Mouse (Mus musculus): Measurements from ENCODE around the gene Col19a1. TPM values are rescaled to one million over a fixed set of nuclear protein-coding genes. Genes with fewer than 3 reads are reported as not detected.

Gene Col19a1
- total and polyA plus RNA-seq, 2 experiments = not detected

DNA sequence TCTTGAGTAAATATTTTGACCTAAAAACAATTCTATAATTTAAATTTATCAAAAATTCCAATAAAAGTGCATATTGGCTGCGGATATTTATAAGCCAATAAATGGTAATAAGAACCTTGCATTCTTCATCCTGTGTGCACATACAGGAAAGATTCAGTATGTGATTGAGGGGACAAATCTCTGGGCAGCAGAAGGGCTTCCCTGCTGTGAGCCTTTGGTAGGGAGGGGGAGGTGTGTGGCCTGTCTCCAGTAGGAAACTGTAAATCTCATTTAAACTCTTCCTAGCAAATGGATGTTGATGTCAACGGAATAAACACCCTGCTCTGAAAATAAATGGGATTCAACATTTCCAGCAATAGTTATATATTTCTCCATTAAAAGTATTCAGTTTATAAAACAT is 23.2 kb downstream of the Col19a1 start:
- 51% methylated on average over 2 of the region's 2 CpGs for WGBS
- Histone ChIP-seq H3K27ac (replicated peaks; ENCODE audit: insufficient read depth, low read depth, low read length) (no peak overlapping the region), H3K9ac (ENCODE audit: low read depth, low read length) (no peak overlapping the region), H3K27me3 (ENCODE audit: control insufficient read depth, insufficient read depth, low read length) (no peaks in the 10 kb centered on the region), H3K79me2 (ENCODE audit: control insufficient read depth, insufficient read depth, low read length) (no peaks in the 10 kb centered on the region), H3K4me1 (ENCODE audit: control insufficient read depth, insufficient read depth, low read length) (no peaks in the 10 kb centered on the region), H3K36me3 (ENCODE audit: control insufficient read depth, insufficient read depth, low read length) (no peaks in the 10 kb centered on the region), H3K4me3 (ENCODE audit: insufficient read depth, low read depth, low read length) (no peak overlapping the region)
- no peak for DNase-seq (ENCODE audit: extremely low read depth, low read depth, low spot score)
- TF ChIP-seq CTCF (IDR thresholded peaks at IDR 0.05; ENCODE audit: low read depth, low read length) = no peak
- no peak for TF ChIP-seq POLR2A (IDR thresholded peaks at IDR 0.05; ENCODE audit: extremely low read depth, insufficient read depth, low read length)

- no peaks in the 10 kb centered on the region for H3K79me2 ChIP-seq (ENCODE audit: control insufficient read depth, insufficient read depth, low read length)
- H3K4me3 ChIP-seq (ENCODE audit: insufficient read depth, low read depth, low read length) = no peak overlapping the region
- WGBS = 64% methylated on average over 10 of the region's 10 CpGs
- no peak for TF ChIP-seq POLR2A (IDR thresholded peaks at IDR 0.05; ENCODE audit: extremely low read depth, insufficient read depth, low read length)
- TF ChIP-seq CTCF (IDR thresholded peaks at IDR 0.05; ENCODE audit: low read depth, low read length) = no peak
- DNase-seq (ENCODE audit: extremely low read depth, low read depth, low spot score) = no peak
- no peaks in the 10 kb centered on the region for H3K27me3 ChIP-seq (ENCODE audit: control insufficient read depth, insufficient read depth, low read length)
- no peak overlapping the region for H3K27ac ChIP-seq (replicated peaks; ENCODE audit: insufficient read depth, low read depth, low read length)
- H3K36me3 ChIP-seq (ENCODE audit: control insufficient read depth, insufficient read depth, low read length) = no peaks in the 10 kb centered on the region
- H3K9ac ChIP-seq (ENCODE audit: low read depth, low read length) = no peak overlapping the region
- H3K4me1 ChIP-seq (ENCODE audit: control insufficient read depth, insufficient read depth, low read length) = no peaks in the 10 kb centered on the region
Measured at GRCm38 (mm10) chr1:24558005-24558404, 29.3 kb downstream of the Col19a1 start.

GRCm38 (mm10) chr1:24553462-24553861 is 33.8 kb downstream of the Col19a1 start:
- Histone ChIP-seq H3K4me3 (ENCODE audit: insufficient read depth, low read depth, low read length) (no peak overlapping the region), H3K4me1 (ENCODE audit: control insufficient read depth, insufficient read depth, low read length) (no peaks in the 10 kb centered on the region), H3K27ac (replicated peaks; ENCODE audit: insufficient read depth, low read depth, low read length) (no peak overlapping the region), H3K27me3 (ENCODE audit: control insufficient read depth, insufficient read depth, low read length) (no peaks in the 10 kb centered on the region), H3K79me2 (ENCODE audit: control insufficient read depth, insufficient read depth, low read length) (no peaks in the 10 kb centered on the region), H3K36me3 (ENCODE audit: control insufficient read depth, insufficient read depth, low read length) (no peaks in the 10 kb centered on the region), H3K9ac (ENCODE audit: low read depth, low read length) (no peak overlapping the region)
- no peak for DNase-seq (ENCODE audit: extremely low read depth, low read depth, low spot score)
- TF ChIP-seq CTCF (IDR thresholded peaks at IDR 0.05; ENCODE audit: low read depth, low read length) = no peak
- TF ChIP-seq POLR2A (IDR thresholded peaks at IDR 0.05; ENCODE audit: extremely low read depth, insufficient read depth, low read length) = no peak
- 61% methylated on average over 4 of the region's 4 CpGs for WGBS

DNA sequence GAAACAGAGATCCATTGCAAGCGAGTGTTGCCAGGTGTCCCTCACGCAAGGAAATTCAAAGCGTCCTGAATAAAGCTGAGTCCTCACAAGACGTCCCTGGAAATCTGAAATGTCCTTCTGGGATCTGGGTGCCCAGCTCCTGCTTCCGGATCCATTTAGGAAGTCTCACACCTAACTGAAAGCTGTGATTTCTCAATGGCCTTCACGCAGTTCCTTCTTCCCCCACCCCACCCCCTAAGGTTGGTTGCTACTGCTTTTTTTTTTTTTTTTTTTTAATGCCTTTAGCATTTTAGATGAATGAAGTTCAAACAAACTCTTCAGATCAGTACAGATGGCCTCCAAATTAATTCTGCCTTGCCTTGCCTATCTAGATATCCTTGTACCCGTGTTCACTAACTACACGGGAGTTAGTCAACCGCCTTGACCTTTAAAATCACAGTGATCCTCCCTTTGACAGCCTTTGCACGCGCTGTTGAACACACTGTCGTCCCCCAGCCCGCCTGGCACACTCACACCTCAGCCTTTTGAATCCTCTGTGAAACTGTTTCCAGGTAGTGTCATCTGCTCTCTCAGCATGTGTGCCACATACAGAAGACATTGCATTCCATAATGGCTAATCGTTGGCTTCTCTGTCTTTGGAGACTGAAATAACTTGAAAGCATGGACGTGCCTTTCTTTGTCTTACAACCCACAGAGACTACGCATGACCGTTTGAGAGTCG is 36.6 kb downstream of the Col19a1 start:
- Histone ChIP-seq H3K79me2 (ENCODE audit: control insufficient read depth, insufficient read depth, low read length) (no peaks in the 10 kb centered on the region), H3K36me3 (ENCODE audit: control insufficient read depth, insufficient read depth, low read length) (no peaks in the 10 kb centered on the region), H3K9ac (ENCODE audit: low read depth, low read length) (no peak overlapping the region), H3K27me3 (ENCODE audit: control insufficient read depth, insufficient read depth, low read length) (no peaks in the 10 kb centered on the region), H3K4me1 (ENCODE audit: control insufficient read depth, insufficient read depth, low read length) (no peaks in the 10 kb centered on the region), H3K4me3 (ENCODE audit: insufficient read depth, low read depth, low read length) (no peak overlapping the region), H3K27ac (replicated peaks; ENCODE audit: insufficient read depth, low read depth, low read length) (no peak overlapping the region)
- TF ChIP-seq CTCF (IDR thresholded peaks at IDR 0.05; ENCODE audit: low read depth, low read length) (no peak), POLR2A (IDR thresholded peaks at IDR 0.05; ENCODE audit: extremely low read depth, insufficient read depth, low read length) (no peak)
- no peak for DNase-seq (ENCODE audit: extremely low read depth, low read depth, low spot score)
- WGBS = 66% methylated on average over 18 of the region's 18 CpGs

DNA sequence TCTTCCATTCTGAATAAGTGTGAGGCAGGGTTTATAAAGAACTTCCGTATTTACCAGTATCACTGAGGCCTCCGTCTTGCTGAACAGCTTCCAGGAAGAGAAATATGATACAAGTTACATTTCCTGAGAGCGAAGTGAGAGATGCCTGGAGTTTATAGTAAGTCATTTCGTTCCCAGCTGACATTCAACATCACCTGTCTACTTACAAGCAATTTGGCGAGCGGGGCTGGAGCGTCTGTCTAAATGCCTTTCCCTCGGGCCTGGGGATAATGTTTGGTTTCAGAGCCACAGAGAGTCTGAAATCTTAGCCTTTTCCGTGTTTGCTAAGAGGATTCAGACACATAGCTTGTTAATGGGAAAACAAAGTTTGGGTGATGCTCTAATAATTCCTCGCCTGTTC is 37.2 kb downstream of the Col19a1 start:
- H3K27me3 ChIP-seq (ENCODE audit: control insufficient read depth, insufficient read depth, low read length) = no peaks in the 10 kb centered on the region
- no peaks in the 10 kb centered on the region for H3K79me2 ChIP-seq (ENCODE audit: control insufficient read depth, insufficient read depth, low read length)
- DNase-seq (ENCODE audit: extremely low read depth, low read depth, low spot score) = no peak
- no peak overlapping the region for H3K9ac ChIP-seq (ENCODE audit: low read depth, low read length)
- no peak overlapping the region for H3K27ac ChIP-seq (replicated peaks; ENCODE audit: insufficient read depth, low read depth, low read length)
- WGBS = 51% methylated on average over 10 of the region's 10 CpGs
- no peak overlapping the region for H3K4me3 ChIP-seq (ENCODE audit: insufficient read depth, low read depth, low read length)
- H3K4me1 ChIP-seq (ENCODE audit: control insufficient read depth, insufficient read depth, low read length) = no peaks in the 10 kb centered on the region
- H3K36me3 ChIP-seq (ENCODE audit: control insufficient read depth, insufficient read depth, low read length) = no peaks in the 10 kb centered on the region
- TF ChIP-seq CTCF (IDR thresholded peaks at IDR 0.05; ENCODE audit: low read depth, low read length) (no peak), POLR2A (IDR thresholded peaks at IDR 0.05; ENCODE audit: extremely low read depth, insufficient read depth, low read length) (no peak)

DNA sequence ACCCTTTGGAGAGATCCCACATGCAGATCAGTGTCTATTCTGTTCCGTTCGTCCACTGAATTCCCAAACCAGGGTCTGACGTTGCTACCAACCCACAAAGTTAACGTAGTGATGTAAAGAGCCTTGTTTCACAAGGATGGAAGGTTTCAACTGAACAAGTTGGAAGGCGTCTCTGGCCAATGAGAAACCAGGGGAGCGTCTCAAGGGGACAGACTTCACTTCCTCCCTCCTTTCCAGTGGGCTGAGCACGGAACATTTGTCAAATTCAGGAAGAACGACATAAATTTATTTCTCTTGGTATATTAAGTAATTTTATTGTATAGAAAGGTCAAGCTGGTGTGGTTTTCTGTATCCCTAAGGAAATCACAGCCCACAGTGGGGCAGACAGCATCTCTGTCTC is 38.2 kb downstream of the Col19a1 start:
- Histone ChIP-seq H3K36me3 (ENCODE audit: control insufficient read depth, insufficient read depth, low read length) (no peaks in the 10 kb centered on the region), H3K79me2 (ENCODE audit: control insufficient read depth, insufficient read depth, low read length) (no peaks in the 10 kb centered on the region), H3K4me3 (ENCODE audit: insufficient read depth, low read depth, low read length) (no peak overlapping the region), H3K9ac (ENCODE audit: low read depth, low read length) (no peak overlapping the region), H3K27ac (replicated peaks; ENCODE audit: insufficient read depth, low read depth, low read length) (no peak overlapping the region), H3K4me1 (ENCODE audit: control insufficient read depth, insufficient read depth, low read length) (no peaks in the 10 kb centered on the region), H3K27me3 (ENCODE audit: control insufficient read depth, insufficient read depth, low read length) (no peaks in the 10 kb centered on the region)
- no peak for DNase-seq (ENCODE audit: extremely low read depth, low read depth, low spot score)
- no peak for TF ChIP-seq POLR2A (IDR thresholded peaks at IDR 0.05; ENCODE audit: extremely low read depth, insufficient read depth, low read length)
- TF ChIP-seq CTCF (IDR thresholded peaks at IDR 0.05; ENCODE audit: low read depth, low read length) = no peak
- 76% methylated on average over 8 of the region's 8 CpGs for WGBS
